Mouse (Mus musculus) hindbrain, postnatal 0 days (tissue): ENCODE measurements at regions not wholly inside any gene's neighbourhood (a gene's known extent, or its start where the extent isn't known, plus 50 kb on each side); places are given as distances from the start of the nearest gene placed in this dataset.

Experiments
- ATAC-seq: fragments of 200-750 bp; cut with Nextera tagmentation; 2 replicates; pipeline ENCODE4 v1.8.0; 2017; ENCODE audit warnings: mild to moderate bottlenecking, moderate TSS enrichment, moderate library complexity
- DNase-seq: peaks from one replicate; pipeline ENCODE4 v3.0.0-alpha.2; 2015; ENCODE audit warnings: low spot score
- H3K27ac ChIP-seq: fragments of 300-500 bp; sonication (generic); 2 replicates; pipeline ENCODE4 v1.5.1; 2014; ENCODE audit warnings: mild to moderate bottlenecking
- H3K27me3 ChIP-seq: fragments of 300-500 bp; sonication (generic); 2 replicates; pipeline ENCODE4 v1.6.1; 2014; ENCODE audit warnings: low read length, mixed read lengths; ENCODE audit not compliant: insufficient read depth
- H3K36me3 ChIP-seq: fragments of 300-500 bp; sonication (generic); 2 replicates; pipeline ENCODE4 v1.6.1; 2014; ENCODE audit warnings: low read length, mixed read lengths; ENCODE audit not compliant: insufficient read depth
- H3K4me1 ChIP-seq: fragments of 300-500 bp; sonication (generic); 2 replicates; pipeline ENCODE4 v1.6.1; 2014; ENCODE audit warnings: antibody characterized with exemption, low read length, mixed read lengths; ENCODE audit not compliant: insufficient read depth
- H3K4me2 ChIP-seq: fragments of 300-500 bp; sonication (generic); 2 replicates; pipeline ENCODE4 v1.6.1; 2014; ENCODE audit warnings: low read depth, mild to moderate bottlenecking, low read length, moderate library complexity, mixed read lengths
- H3K4me3 ChIP-seq: fragments of 300-500 bp; sonication (generic); 2 replicates; pipeline ENCODE4 v1.5.1; 2014; ENCODE audit warnings: low read length
- H3K9ac ChIP-seq: fragments of 300-500 bp; sonication (generic); replicated peaks from 2 replicates; pipeline ENCODE4 v1.6.1; 2014; ENCODE audit warnings: mild to moderate bottlenecking, low read length, moderate library complexity, mixed read lengths
- H3K9me3 ChIP-seq: fragments of 300-500 bp; sonication (generic); 2 replicates; pipeline ENCODE4 v1.6.1; 2016; ENCODE audit warnings: low read length, mixed read lengths
- CTCF ChIP-seq: IDR thresholded peaks from 2 replicates; pipeline ENCODE4 v1.5.1; 2016; ENCODE audit warnings: antibody characterized with exemption, control low read depth, low read depth
- WGBS: fragments of 180-500 bp; shearing (Covaris S2); extraction: QIAGEN DNeasy Blood & Tissue Kit; methylation state at CpG from one replicate; pipeline ENCODE4 v1.1.7; 2014; 5-methylcytosine and 5-hydroxymethylcytosine counted together

DNA sequence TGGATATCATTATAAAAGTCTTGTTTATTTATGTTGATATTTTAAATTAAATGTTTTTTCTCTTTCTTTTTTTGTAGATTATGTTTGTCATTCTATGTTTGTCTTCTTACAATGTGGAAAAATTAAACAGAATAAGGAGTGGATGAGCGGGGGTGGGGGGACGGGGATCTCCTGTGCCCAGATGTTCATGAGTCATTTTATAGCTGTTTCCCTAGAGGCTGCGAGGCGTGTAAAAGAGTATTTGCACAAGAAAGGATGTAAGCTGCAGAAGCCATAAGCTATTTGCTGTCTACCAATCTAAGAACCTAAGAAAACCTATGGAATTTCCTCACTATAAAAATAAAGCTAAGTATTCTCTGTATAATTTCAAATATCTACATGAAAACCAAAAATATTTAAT, 446.9 kb upstream of the Cwc22 start:
- Histone ChIP-seq H3K36me3 (no peaks in the 10 kb centered on the region), H3K27me3 (no peaks in the 10 kb centered on the region), H3K4me2 (no peak overlapping the region), H3K4me1 (no peaks in the 10 kb centered on the region), H3K9ac (no peak overlapping the region), H3K27ac (no peak overlapping the region), H3K9me3 (no peaks in the 10 kb centered on the region), H3K4me3 (no peak overlapping the region)
- DNase-seq (no peak), ATAC-seq (no peak)
- 63% methylated on average over 4 of the region's 4 CpGs for WGBS
- TF ChIP-seq CTCF, result no peak

GRCm38 (mm10) chr2:78392425-78392824, 446.2 kb upstream of the Cwc22 start:
- no peak overlapping the region for H3K4me3 ChIP-seq
- no peaks in the 10 kb centered on the region for H3K36me3 ChIP-seq
- no peak overlapping the region for H3K4me2 ChIP-seq
- no peak for DNase-seq
- H3K27me3 ChIP-seq, result no peaks in the 10 kb centered on the region
- no peak overlapping the region for H3K9ac ChIP-seq
- H3K27ac ChIP-seq, result no peak overlapping the region
- no peaks in the 10 kb centered on the region for H3K9me3 ChIP-seq
- no peak for ATAC-seq
- no peaks in the 10 kb centered on the region for H3K4me1 ChIP-seq
- TF ChIP-seq CTCF, result no peak
- WGBS, result 26% methylated on average over 2 of the region's 2 CpGs

GRCm38 (mm10) chr2:78388001-78388400, 441.8 kb upstream of the Cwc22 start:
- WGBS, result 83% methylated on average over 4 of the region's 4 CpGs
- TF ChIP-seq CTCF, result no peak
- ATAC-seq (no peak), DNase-seq (no peak)
- H3K27ac ChIP-seq, result no peak overlapping the region
- H3K4me3 ChIP-seq, result no peak overlapping the region
- H3K27me3 ChIP-seq, result no peaks in the 10 kb centered on the region
- no peaks in the 10 kb centered on the region for H3K36me3 ChIP-seq
- H3K4me1 ChIP-seq, result no peaks in the 10 kb centered on the region
- H3K9ac ChIP-seq, result no peak overlapping the region
- H3K9me3 ChIP-seq, result no peaks in the 10 kb centered on the region
- H3K4me2 ChIP-seq, result no peak overlapping the region

DNA sequence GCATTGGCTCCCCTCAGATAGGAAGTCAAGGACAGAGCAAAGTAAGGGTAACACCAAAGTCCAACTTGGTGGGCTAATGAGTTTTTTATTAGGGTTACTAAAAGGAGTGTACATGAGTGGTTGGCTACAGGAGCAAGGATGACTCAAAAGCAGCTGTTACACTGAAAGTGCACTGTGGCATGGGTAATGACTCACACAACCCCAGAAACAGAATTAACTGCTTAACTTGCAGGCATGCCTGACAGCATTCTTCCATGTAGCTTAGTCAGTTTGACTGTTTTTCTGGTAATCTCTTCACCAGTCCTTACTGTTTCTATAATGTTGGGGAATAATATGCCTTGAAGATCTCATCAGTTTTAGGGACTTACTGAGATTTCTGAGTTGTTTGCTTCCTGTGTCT, 435.1 kb upstream of the Cwc22 start:
- no peak overlapping the region for H3K4me2 ChIP-seq
- H3K9me3 ChIP-seq, result no peaks in the 10 kb centered on the region
- no peak overlapping the region for H3K9ac ChIP-seq
- no peaks in the 10 kb centered on the region for H3K4me1 ChIP-seq
- ATAC-seq (no peak), DNase-seq (no peak)
- no peaks in the 10 kb centered on the region for H3K36me3 ChIP-seq
- no peak overlapping the region for H3K27ac ChIP-seq
- H3K4me3 ChIP-seq, result no peak overlapping the region
- H3K27me3 ChIP-seq, result no peaks in the 10 kb centered on the region
- TF ChIP-seq CTCF, result no peak

DNA sequence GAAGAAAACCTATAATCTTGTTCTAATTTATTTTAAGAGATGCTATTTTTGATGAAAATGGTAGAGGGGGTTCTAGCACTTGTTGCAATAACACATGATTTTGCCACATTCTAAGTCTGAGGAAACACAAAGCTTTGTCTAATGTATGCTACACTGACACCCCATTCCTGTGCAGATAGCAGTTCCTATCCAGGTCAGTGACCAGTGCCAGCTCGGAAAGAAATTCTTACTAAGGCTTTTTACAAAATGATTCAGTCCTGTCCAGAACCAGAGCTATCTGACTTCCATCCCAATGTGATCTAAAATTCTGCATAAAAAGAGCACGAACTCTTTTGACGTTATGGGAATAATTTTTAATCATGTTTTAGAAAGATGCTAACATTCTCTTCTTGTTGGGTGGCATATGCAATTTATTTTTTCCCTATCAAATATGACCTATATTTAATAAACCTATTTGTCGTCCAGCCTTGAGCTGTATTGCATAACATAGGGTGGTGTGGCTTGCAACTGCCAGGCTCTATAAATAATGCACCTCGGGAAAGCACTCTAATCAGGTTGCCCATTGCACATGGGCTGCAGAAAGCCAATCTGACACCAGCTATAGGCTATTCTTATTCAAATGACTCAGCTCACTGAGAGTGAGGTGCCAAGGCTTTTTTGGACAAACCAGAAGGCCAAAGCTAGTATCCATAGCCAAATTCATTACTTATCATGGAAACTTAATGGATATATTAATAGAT, 385.7 kb upstream of the Cwc22 start:
- no peaks in the 10 kb centered on the region for H3K4me1 ChIP-seq
- ATAC-seq (no peak), DNase-seq (no peak)
- no peak overlapping the region for H3K4me2 ChIP-seq
- H3K27me3 ChIP-seq, result no peaks in the 10 kb centered on the region
- H3K9me3 ChIP-seq, result peaks cover 2% of the 10 kb centered on the region; the same call in 1 of the 2 replicates
- TF ChIP-seq CTCF, result no peak
- H3K36me3 ChIP-seq, result no peaks in the 10 kb centered on the region
- no peak overlapping the region for H3K4me3 ChIP-seq
- 72% methylated on average over 5 of the region's 5 CpGs for WGBS
- H3K27ac ChIP-seq, result no peak overlapping the region
- H3K9ac ChIP-seq, result no peak overlapping the region

DNA sequence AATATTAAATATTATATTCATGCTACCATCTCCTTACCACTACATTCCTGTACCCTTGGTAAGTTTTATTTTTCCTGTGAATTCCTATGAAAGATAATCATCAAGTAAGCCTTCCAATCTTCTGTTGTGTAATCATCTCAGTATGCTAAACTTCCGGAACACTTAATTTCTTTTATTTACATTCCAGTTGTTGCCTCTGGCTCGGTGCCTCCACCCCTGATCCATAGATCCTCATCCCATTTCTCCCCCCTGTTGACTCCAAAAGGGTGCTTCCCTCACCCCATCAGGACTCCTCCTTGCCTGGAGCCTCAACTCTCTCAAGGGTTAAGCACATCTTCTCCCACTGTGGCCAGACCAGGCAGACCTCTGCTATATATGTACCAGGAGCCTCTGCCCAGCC, 379.9 kb upstream of the Cwc22 start:
- no peak overlapping the region for H3K27ac ChIP-seq
- no peak for DNase-seq
- H3K9me3 ChIP-seq, result peaks cover 2% of the 10 kb centered on the region; the same call in 1 of the 2 replicates
- no peak overlapping the region for H3K9ac ChIP-seq
- H3K4me3 ChIP-seq, result no peak overlapping the region
- no peaks in the 10 kb centered on the region for H3K36me3 ChIP-seq
- no peak for ATAC-seq
- H3K4me2 ChIP-seq, result no peak overlapping the region
- WGBS, result 77% methylated on average over 2 of the region's 2 CpGs
- H3K4me1 ChIP-seq, result no peaks in the 10 kb centered on the region
- no peaks in the 10 kb centered on the region for H3K27me3 ChIP-seq
- TF ChIP-seq CTCF, result no peak

DNA sequence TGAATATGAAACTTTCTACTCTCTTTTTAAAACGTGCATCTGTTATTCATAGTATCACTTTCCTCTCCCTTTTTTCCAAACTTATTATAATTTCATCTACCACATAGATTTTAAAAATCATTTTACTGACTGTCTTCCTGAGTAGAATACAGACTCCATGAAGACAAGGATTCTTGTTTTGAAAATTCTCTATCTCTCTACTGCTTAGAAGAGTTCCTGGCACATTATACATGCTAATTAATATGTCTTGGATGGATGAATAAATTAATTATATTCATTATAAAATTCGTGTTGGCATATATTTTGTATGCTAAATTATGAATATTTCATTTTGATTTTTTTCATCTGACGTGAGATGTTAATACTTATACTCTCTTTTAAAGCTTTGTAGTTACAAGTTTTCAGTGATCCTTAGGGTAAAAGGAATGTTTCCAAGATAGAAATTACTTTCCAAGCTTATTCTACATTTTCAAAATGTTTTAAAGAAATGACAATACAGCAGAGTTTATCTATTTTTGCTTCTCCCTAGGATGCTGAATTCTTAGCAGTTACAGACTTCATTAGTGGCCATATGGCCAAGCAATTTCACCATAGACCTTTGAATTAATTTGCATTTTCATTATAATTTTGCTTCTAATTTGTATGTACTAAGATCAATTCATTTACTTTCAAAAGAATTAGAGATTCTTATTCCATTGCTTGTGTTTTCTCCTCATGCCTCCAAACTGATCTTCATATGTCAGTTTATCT, 376.2 kb upstream of the Cwc22 start:
- Histone ChIP-seq H3K27ac (no peak overlapping the region), H3K9ac (no peak overlapping the region), H3K4me1 (no peaks in the 10 kb centered on the region), H3K4me3 (no peak overlapping the region), H3K27me3 (no peaks in the 10 kb centered on the region), H3K4me2 (no peak overlapping the region), H3K36me3 (no peaks in the 10 kb centered on the region), H3K9me3 (no peaks in the 10 kb centered on the region)
- DNase-seq, result no peak
- ATAC-seq, result no peak
- TF ChIP-seq CTCF, result no peak
- WGBS, result 47% methylated on average over 3 of the region's 3 CpGs
